ENCODE assay signal across 18 mouse cellular contexts in genomic region chr3:151265658-151266057, GRCm38 (mm10).
DNase-seq lines count a peak whose midpoint lies in the region; ATAC-seq and TF ChIP-seq lines count a peak whose summit lies in the region.
"Had no signal": no experiment of that assay in that cellular context is flagged by ENCODE, and none has a peak within 500 bp of the region (broad histone marks: within the 10 kb centered on the region; RNA-seq: fewer than 3 reads in every experiment).

No protein-coding gene starts in this region.

- no peak for DNase-seq in forebrain, postnatal 0 days
- no peak for DNase-seq in liver, postnatal 0 days
- no peak for DNase-seq in liver, embryonic 11.5 days (ENCODE audit: low spot score)
- DNase-seq in ES-E14 (ENCODE audit: low read depth, low spot score), result peak; percentile 8
- DNase-seq in embryo, embryonic 10.5 days (ENCODE audit: low spot score), result peak; percentile 41
- DNase-seq in heart, adult 8-10 months (ENCODE audit: low spot score), result no peak
- DNase-seq: cerebellum, postnatal 36 days; kidney, adult 11 months; liver, embryonic 13.5 days; lung, postnatal 36 days; right cerebral cortex, postnatal 4 days had no signal

- H3K9me3 ChIP-seq in forebrain, postnatal 0 days (ENCODE audit: low read length), result no peaks in the 10 kb centered on the region
- H3K9me3 ChIP-seq in forebrain, embryonic 12.5 days, result no peaks in the 10 kb centered on the region
- H3K9me3 ChIP-seq in liver, postnatal 0 days (ENCODE audit: low read length), result no peaks in the 10 kb centered on the region
- H3K9me3 ChIP-seq in liver, embryonic 11.5 days (ENCODE audit: control insufficient read depth, low read length), result no peaks in the 10 kb centered on the region
- H3K9me3 ChIP-seq in ES-E14 (ENCODE audit: control insufficient read depth, insufficient read depth, low read depth, low read length), result no peaks in the 10 kb centered on the region
- H3K9me3 ChIP-seq: embryonic facial prominence, embryonic 15.5 days; heart, embryonic 12.5 days; hindbrain, embryonic 13.5 days; liver, embryonic 13.5 days; midbrain, embryonic 12.5 days had no signal

- H3K27ac ChIP-seq in forebrain, postnatal 0 days (ENCODE audit: low read depth, low read length), result no peak overlapping the region
- no peak overlapping the region for H3K27ac ChIP-seq in forebrain, embryonic 12.5 days
- H3K27ac ChIP-seq in liver, postnatal 0 days (ENCODE audit: low read depth), result no peak overlapping the region
- H3K27ac ChIP-seq in liver, embryonic 11.5 days (ENCODE audit: low read depth, low read length), result no peak overlapping the region
- no peak overlapping the region for H3K27ac ChIP-seq in ES-E14 (ENCODE audit: insufficient read depth, low read depth, low read length, poor library complexity, severe bottlenecking)
- H3K27ac ChIP-seq: embryonic facial prominence, embryonic 15.5 days; hindbrain, embryonic 13.5 days; liver, embryonic 13.5 days; midbrain, embryonic 12.5 days had no signal

- no peak overlapping the region for H3K9ac ChIP-seq in forebrain, postnatal 0 days
- H3K9ac ChIP-seq in forebrain, embryonic 12.5 days, result no peak overlapping the region
- H3K9ac ChIP-seq in liver, postnatal 0 days (replicated peaks), result no peak overlapping the region
- H3K9ac ChIP-seq in liver, embryonic 11.5 days (ENCODE audit: low read depth, low read length), result no peak overlapping the region
- no peak overlapping the region for H3K9ac ChIP-seq in ES-E14 (ENCODE audit: insufficient read depth, low read depth, low read length, poor library complexity, severe bottlenecking)
- H3K9ac ChIP-seq: embryonic facial prominence, embryonic 15.5 days; heart, embryonic 12.5 days; hindbrain, embryonic 13.5 days; liver, embryonic 13.5 days; midbrain, embryonic 12.5 days had no signal

- H3K27me3 ChIP-seq in forebrain, postnatal 0 days (ENCODE audit: insufficient read depth, low read length), result no peaks in the 10 kb centered on the region
- no peaks in the 10 kb centered on the region for H3K27me3 ChIP-seq in forebrain, embryonic 12.5 days
- H3K27me3 ChIP-seq in liver, postnatal 0 days (ENCODE audit: insufficient read depth, low read length), result no peaks in the 10 kb centered on the region
- no peaks in the 10 kb centered on the region for H3K27me3 ChIP-seq in liver, embryonic 11.5 days (replicated peaks; ENCODE audit: control insufficient read depth, insufficient read depth, low read length)
- H3K27me3 ChIP-seq: embryonic facial prominence, embryonic 15.5 days; heart, embryonic 12.5 days; hindbrain, embryonic 13.5 days; liver, embryonic 13.5 days; midbrain, embryonic 12.5 days had no signal

- in situ Hi-C loops in ES-E14 (cut with MboI; ENCODE audit: low sequenced_read_pairs in 2 of 2, unreplicated experiment in 2 of 2), result no loop called here

- H3K4me3 ChIP-seq in forebrain, postnatal 0 days (ENCODE audit: low read depth, low read length), result no peak overlapping the region
- H3K4me3 ChIP-seq in forebrain, embryonic 12.5 days (replicated peaks), result no peak overlapping the region
- H3K4me3 ChIP-seq in liver, postnatal 0 days (ENCODE audit: low read depth, low read length), result no peak overlapping the region
- no peak overlapping the region for H3K4me3 ChIP-seq in liver, embryonic 11.5 days (ENCODE audit: low read depth, low read length)
- no peak overlapping the region for H3K4me3 ChIP-seq in ES-E14 (ENCODE audit: insufficient read depth in 1 of 2, low read depth in 1 of 2, low read length in 2 of 2, poor library complexity in 1 of 2, severe bottlenecking in 1 of 2)
- H3K4me3 ChIP-seq: embryonic facial prominence, embryonic 15.5 days; heart, embryonic 12.5 days; hindbrain, embryonic 13.5 days; liver, embryonic 13.5 days; midbrain, embryonic 12.5 days had no signal

- H3K36me3 ChIP-seq in forebrain, postnatal 0 days (ENCODE audit: insufficient read depth), result no peaks in the 10 kb centered on the region
- no peaks in the 10 kb centered on the region for H3K36me3 ChIP-seq in forebrain, embryonic 12.5 days (replicated peaks)
- H3K36me3 ChIP-seq in liver, postnatal 0 days (replicated peaks; ENCODE audit: insufficient read depth, low read length), result no peaks in the 10 kb centered on the region
- no peaks in the 10 kb centered on the region for H3K36me3 ChIP-seq in liver, embryonic 11.5 days (ENCODE audit: control insufficient read depth, insufficient read depth, low read length)
- no peaks in the 10 kb centered on the region for H3K36me3 ChIP-seq in ES-E14 (ENCODE audit: control insufficient read depth, insufficient read depth, low read length, poor library complexity, severe bottlenecking)
- H3K36me3 ChIP-seq: embryonic facial prominence, embryonic 15.5 days; heart, embryonic 12.5 days; hindbrain, embryonic 13.5 days; liver, embryonic 13.5 days; midbrain, embryonic 12.5 days had no signal

- no peaks in the 10 kb centered on the region for H3K4me1 ChIP-seq in forebrain, postnatal 0 days (ENCODE audit: insufficient read depth)
- no peaks in the 10 kb centered on the region for H3K4me1 ChIP-seq in forebrain, embryonic 12.5 days
- no peaks in the 10 kb centered on the region for H3K4me1 ChIP-seq in liver, postnatal 0 days (ENCODE audit: insufficient read depth)
- no peaks in the 10 kb centered on the region for H3K4me1 ChIP-seq in liver, embryonic 11.5 days (replicated peaks; ENCODE audit: control insufficient read depth, insufficient read depth, low read length)
- H3K4me1 ChIP-seq in ES-E14 (ENCODE audit: control insufficient read depth in 2 of 2, insufficient read depth in 2 of 2, low read length in 2 of 2, poor library complexity in 1 of 2), result no peaks in the 10 kb centered on the region
- H3K4me1 ChIP-seq: embryonic facial prominence, embryonic 15.5 days; heart, embryonic 12.5 days; hindbrain, embryonic 13.5 days; liver, embryonic 13.5 days; midbrain, embryonic 12.5 days had no signal

- ATAC-seq in forebrain, postnatal 0 days, result no peak
- no peak for ATAC-seq in forebrain, embryonic 12.5 days (ENCODE audit: low FRiP score)
- no peak for ATAC-seq in liver, postnatal 0 days
- ATAC-seq in liver, embryonic 11.5 days (replicated peaks; ENCODE audit: low FRiP score), result no peak
- ATAC-seq: activated CD4-positive, CD25-positive, alpha-beta regulatory T cell, adult 4 months; forebrain, embryonic 16.5 days had no signal

- WGBS in forebrain, postnatal 0 days, result 20% methylated on average over 2 of the region's 2 CpGs
- WGBS in forebrain, embryonic 12.5 days, result 28% methylated on average over 2 of the region's 2 CpGs
- 37% methylated on average over 2 of the region's 2 CpGs for WGBS in liver, postnatal 0 days (ENCODE audit: insufficient replicate concordance)
- WGBS in liver, embryonic 11.5 days, result 37% methylated on average over 2 of the region's 2 CpGs

- 0 out of 2 replicates have a peak, but pooled peaks have one; percentile 9 for TF ChIP-seq CTCF in forebrain, postnatal 0 days (IDR thresholded peaks at IDR 0.05; ENCODE audit: low read depth)
- TF ChIP-seq CTCF in liver, postnatal 0 days (IDR thresholded peaks at IDR 0.05; ENCODE audit: low read depth), result 0 out of 2 replicates have a peak, but pooled peaks have one; percentile 8

- TF ChIP-seq EP300 in liver, postnatal 0 days (IDR thresholded peaks at IDR 0.05; ENCODE audit: low read depth), result no peak

- no peak overlapping the region for H3K4me2 ChIP-seq in forebrain, postnatal 0 days (ENCODE audit: low read depth)
- no peak overlapping the region for H3K4me2 ChIP-seq in forebrain, embryonic 12.5 days
- no peak overlapping the region for H3K4me2 ChIP-seq in liver, postnatal 0 days (ENCODE audit: low read depth, low read length)
- no peak overlapping the region for H3K4me2 ChIP-seq in liver, embryonic 11.5 days
- H3K4me2 ChIP-seq: embryonic facial prominence, embryonic 15.5 days; heart, embryonic 12.5 days; hindbrain, embryonic 13.5 days; liver, embryonic 13.5 days; midbrain, embryonic 12.5 days had no signal

TF ChIP-seq in ES-E14, 5 proteins besides CTCF, POLR2A, EP300 and RAD21:
- TF ChIP-seq MAFK (IDR thresholded peaks at IDR 0.05; ENCODE audit: insufficient read depth, low read depth, low read length) (no peak), HCFC1 (IDR thresholded peaks at IDR 0.05; ENCODE audit: borderline replicate concordance, insufficient read depth, low read length) (no peak)

Comparison
In these comparisons a context has a peak if more than half of its experiments do, and no peak if none do; other contexts are left out.
1. DNase-seq: peak in ES-E14 (single experiment) and embryo, embryonic 10.5 days (single experiment); none in forebrain, postnatal 0 days (single experiment), liver, postnatal 0 days (single experiment), liver, embryonic 11.5 days (single experiment) and heart, adult 8-10 months (single experiment).